Mouse (Mus musculus) embryonic facial prominence, embryonic 10.5 days (tissue): Measurements from ENCODE around the gene Prps1. TPM values are rescaled to one million over a fixed set of nuclear protein-coding genes. Genes with fewer than 3 reads are reported as not detected.

Experiments used
- DNase-seq: peaks from one replicate; pipeline ENCODE4 v3.0.0-alpha.2; 2017; ENCODE audit warnings: low spot score
- H3K27ac ChIP-seq: fragments of 300-500 bp; sonication (generic); replicated peaks from 2 replicates; pipeline ENCODE4 v1.5.1; 2016; ENCODE audit warnings: mild to moderate bottlenecking
- H3K27me3 ChIP-seq: fragments of 300-500 bp; sonication (generic); replicated peaks from 2 replicates; pipeline ENCODE4 v1.6.1; 2016; ENCODE audit warnings: low read depth, mild to moderate bottlenecking; ENCODE audit not compliant: poor library complexity, severe bottlenecking
- H3K36me3 ChIP-seq: fragments of 300-500 bp; sonication (generic); replicated peaks from 2 replicates; pipeline ENCODE4 v1.6.1; 2016; ENCODE audit warnings: mild to moderate bottlenecking, moderate library complexity
- H3K4me1 ChIP-seq: fragments of 300-500 bp; sonication (generic); 2 replicates; pipeline ENCODE4 v1.6.1; 2016
- H3K4me3 ChIP-seq: fragments of 300-500 bp; sonication (generic); 2 replicates; pipeline ENCODE4 v1.5.1; 2016; ENCODE audit warnings: mild to moderate bottlenecking, moderate library complexity
- H3K9me3 ChIP-seq: fragments of 300-500 bp; sonication (generic); 2 replicates; pipeline ENCODE4 v1.6.1; 2016; ENCODE audit warnings: mild to moderate bottlenecking
- WGBS: fragments of 180-500 bp; shearing (Covaris S2); methylation state at CpG from one replicate; pipeline ENCODE4 v1.1.7; 2016; 5-methylcytosine and 5-hydroxymethylcytosine counted together
- polyA plus RNA-seq: library from polyadenylated mRNA; unstranded; fragments of >200 nt; fragmentation: Nextera tagmentation; extraction: Ambion mirVana; gene quantifications from 2 replicates; pipeline ENCODE4 v1.2.1, GENCODE M21; 2016

Gene Prps1
- polyA plus RNA-seq, 1 experiment from 2014 or later: 89.6 TPM

DNA sequence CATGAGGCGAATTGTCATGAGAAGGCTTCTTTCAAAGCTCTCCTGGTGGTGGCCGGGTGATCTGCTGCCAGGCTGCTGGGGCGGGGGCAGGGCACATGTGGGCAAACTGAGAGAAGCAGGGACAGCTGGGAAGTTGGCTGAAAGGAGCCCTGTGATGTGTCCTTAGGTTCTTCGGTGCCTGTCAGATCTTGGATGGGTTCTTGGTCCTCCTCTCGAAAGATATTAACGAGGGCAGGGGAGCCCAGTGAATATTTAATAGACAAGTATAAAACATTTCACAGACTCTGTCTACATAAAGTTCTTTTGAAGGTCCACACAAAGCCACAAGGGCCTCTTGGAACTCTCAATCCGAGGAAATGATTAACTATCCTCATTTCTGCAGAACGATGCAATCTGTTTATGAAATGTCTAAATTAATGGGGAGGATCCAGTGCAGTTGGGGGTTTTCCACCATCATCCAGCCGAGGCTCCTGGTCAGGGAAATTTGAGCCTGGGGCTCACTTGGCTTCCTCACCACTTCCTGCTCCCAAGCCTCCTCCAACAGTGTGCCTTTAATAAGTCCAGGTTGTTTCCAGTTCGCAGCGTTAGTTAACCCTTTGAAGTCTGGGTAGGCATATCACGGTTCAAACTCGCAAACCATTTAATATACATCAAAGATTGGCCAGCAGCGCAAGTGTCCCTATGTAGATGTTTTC lies 65.8 kb downstream of the Prps1 start:
- no peak overlapping the region for H3K4me3 ChIP-seq
- H3K36me3 ChIP-seq: no peaks in the 10 kb centered on the region
- H3K27me3 ChIP-seq: peaks cover 96% of the 10 kb centered on the region
- H3K4me1 ChIP-seq: peaks cover 22% of the 10 kb centered on the region; the same call in 1 of the 2 replicates
- H3K9me3 ChIP-seq: no peaks in the 10 kb centered on the region
- 59% methylated on average over 14 of the region's 14 CpGs for WGBS
- peak overlapping the region; percentile 63 for H3K27ac ChIP-seq
- DNase-seq: no peak

- no peak overlapping the region for H3K4me3 ChIP-seq
- H3K36me3 ChIP-seq: no peaks in the 10 kb centered on the region
- no peak overlapping the region for H3K27ac ChIP-seq
- H3K27me3 ChIP-seq: peaks cover 96% of the 10 kb centered on the region
- H3K4me1 ChIP-seq: peaks cover 26% of the 10 kb centered on the region; the same call in 1 of the 2 replicates
- H3K9me3 ChIP-seq: no peaks in the 10 kb centered on the region
- DNase-seq: no peak
- WGBS: 88% methylated on average over 5 of the region's 5 CpGs
Measured at GRCm38 (mm10) chrX:140524231-140524630, 67.8 kb downstream of the Prps1 start.

Other genes with a start within 250 kb of the Prps1 start
- gene Frmpd3, start 114.3 kb upstream of the Prps1 start, polyA plus RNA-seq: 0.10 and 0.37 TPM in 2 replicates
- gene Tsc22d3, start 144.0 kb downstream of the Prps1 start, polyA plus RNA-seq: 112 and 115 TPM in 2 replicates
- 1.7 and 1.8 TPM in 2 replicates for gene Mid2, start 208.0 kb downstream of the Prps1 start, polyA plus RNA-seq